Mouse (Mus musculus) testis, adult 2 months (tissue): ENCODE results near the gene Tex22.

Experiments
- CTCF ChIP-seq: fragments of 200-500 bp; IDR thresholded peaks from 2 replicates; pipeline ENCODE4 v1.5.1; 2012; ENCODE audit warnings: low read depth, mild to moderate bottlenecking, inconsistent platforms, low read length, moderate library complexity; ENCODE audit not compliant: control insufficient read depth, insufficient read depth, insufficient replicate concordance
- POLR2A ChIP-seq: fragments of 200-500 bp; IDR thresholded peaks from 2 replicates; pipeline ENCODE4 v1.6.1; 2012; ENCODE audit warnings: low read depth, mild to moderate bottlenecking, inconsistent platforms, low read length, moderate library complexity; ENCODE audit not compliant: control insufficient read depth

GRCm38 (mm10) chr12:113109801-113110200 is 35.5 kb downstream of the Tex22 start:
- TF ChIP-seq POLR2A (no peak), CTCF (no peak)
